Mouse (Mus musculus): ENCODE measurements around the gene Sytl4.
A peak's percentile ranks its signal among the peaks of the same experiment; 100 is the strongest.

The Sytl4 gene

DNA sequence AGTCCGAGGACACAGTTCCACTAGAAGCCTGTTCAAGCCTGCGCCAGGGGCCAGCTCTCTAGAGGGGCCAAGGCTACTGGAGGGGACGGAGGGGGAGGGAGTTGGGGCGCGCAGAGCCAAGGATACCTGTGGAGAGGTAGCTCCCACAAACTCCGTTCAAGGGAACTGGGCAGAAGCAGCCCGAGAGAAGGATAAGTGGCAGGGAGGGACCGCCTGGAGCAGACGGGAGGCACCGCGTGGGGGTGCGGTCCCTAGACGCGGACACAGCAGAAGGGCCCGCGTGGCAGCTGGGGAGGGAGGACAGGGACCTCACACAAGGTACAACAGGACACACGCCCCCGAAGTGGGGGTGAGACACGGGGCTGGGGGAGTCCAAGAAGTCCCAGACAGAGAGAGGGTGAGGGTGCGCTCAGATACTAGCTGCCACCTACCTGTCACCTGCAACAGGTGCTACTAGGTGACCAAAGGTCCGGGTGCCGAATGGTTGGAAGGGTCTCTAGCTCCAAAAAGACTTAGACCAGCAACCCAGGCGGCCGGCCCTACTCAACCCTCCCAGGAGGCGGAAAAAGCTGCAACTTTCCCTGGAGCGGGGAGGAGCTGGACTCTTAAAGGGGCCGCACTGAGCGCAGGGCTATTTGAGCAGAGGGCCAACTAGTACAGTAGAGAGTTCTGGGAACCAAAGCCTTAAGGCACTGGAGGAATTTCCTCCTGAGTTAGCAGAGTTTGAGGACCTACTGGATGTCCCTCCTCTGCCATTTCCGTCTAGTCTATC, at the start of gene Sytl4:
Sytl4 (minus strand) TSS at position 582 of the 772 bp plus-strand sequence.
- no peak for DNase-seq

- DNase-seq, result no peak
These were observed 39.1 kb upstream of the Sytl4 start for GRCm38 (mm10) chrX:134020664-134021063.

DNA sequence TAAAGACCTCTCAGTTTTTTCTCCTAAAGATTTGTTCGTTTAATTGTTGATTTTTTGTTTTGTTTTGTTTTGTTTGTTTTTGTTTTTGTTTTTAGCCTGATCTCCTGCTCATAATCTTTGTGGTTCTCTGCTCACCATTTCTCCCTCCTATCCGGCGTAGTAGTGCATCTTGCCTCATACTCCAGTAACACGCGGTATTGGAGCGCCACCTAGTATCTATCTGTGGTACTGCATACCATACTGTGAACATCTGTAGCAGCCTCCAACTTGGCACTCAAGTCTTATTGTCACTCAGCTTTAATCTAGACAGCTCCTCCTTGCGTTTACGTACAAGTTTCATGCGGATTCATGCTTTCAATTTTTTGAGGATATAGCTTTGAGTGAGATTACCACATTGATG, 37.4 kb upstream of the Sytl4 start:
- DNase-seq, result peak; percentile 50

- no peak for DNase-seq
These were observed 14.3 kb upstream of the Sytl4 start for GRCm38 (mm10) chrX:133995866-133996265.

- DNase-seq, result no peak
These were observed 17.0 kb downstream of the Sytl4 start for GRCm38 (mm10) chrX:133964615-133965014.

DNA sequence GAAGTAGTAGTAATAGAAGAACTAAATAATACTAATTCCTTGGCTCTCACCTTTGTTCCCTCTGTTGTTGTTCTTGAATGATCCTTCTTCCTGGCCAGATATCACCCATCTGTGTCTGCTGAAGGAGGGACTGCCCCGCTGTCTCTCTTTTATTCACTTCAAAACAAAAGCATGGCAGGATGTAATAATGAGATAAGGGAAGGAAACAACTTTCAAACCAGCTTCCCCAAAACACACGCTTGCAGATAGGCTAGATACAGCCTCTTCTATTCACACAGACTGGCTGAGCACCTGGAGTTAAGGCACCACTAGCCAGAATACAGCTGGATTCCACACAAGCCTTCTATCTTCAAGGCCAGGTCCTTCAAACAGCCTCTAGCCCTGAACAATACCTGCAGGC, 21.0 kb downstream of the Sytl4 start:
- no peak for DNase-seq

- DNase-seq, result no peak
These were observed 27.0 kb downstream of the Sytl4 start for GRCm38 (mm10) chrX:133954661-133955060.

DNA sequence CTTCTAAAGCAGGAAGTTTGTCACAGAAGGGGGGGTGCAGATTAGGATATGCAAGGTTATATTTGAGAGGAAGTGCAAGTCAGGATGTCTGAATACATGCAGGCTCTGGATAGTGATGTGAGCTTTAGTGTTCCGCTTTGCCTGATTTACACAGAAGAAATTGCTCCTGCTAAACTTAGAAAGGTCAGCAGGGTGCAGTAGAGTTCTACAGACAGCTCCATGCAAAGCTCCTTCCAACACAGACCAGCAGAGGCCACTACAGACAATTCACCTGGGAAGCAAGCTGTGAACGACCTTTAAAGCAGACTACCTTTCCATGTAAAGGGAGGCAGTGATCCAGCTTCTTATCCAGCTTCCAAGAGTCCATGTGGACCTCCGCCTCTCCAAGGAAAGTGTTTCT, 34.2 kb downstream of the Sytl4 start:
- peak; percentile 14 for DNase-seq

DNA sequence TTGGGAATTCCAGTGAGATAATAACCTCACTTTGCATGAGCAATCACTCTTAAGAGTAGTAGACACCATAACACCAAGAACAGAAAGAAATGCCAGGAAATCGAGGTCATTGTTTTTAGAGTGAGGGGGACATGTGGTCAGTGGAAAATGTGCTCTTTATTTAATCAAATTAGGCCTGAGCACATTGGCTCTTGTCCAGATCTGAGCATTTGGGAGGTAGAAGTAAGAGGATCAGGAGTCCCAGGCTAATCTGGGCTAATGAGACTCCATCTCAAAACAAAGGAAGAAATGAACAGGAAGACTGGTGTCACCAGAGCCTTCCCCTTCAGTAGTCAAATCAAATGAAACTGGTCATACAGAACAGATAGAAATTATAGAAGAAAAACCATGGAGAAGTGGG, 42.1 kb downstream of the Sytl4 start:
- no peak for DNase-seq

GRCm38 (mm10) chrX:133936605-133937225, 44.9 kb downstream of the Sytl4 start:
- no peak for DNase-seq

- peak; percentile 6 for DNase-seq
These were observed 50.2 kb downstream of the Sytl4 start for GRCm38 (mm10) chrX:133931302-133932013.

DNA sequence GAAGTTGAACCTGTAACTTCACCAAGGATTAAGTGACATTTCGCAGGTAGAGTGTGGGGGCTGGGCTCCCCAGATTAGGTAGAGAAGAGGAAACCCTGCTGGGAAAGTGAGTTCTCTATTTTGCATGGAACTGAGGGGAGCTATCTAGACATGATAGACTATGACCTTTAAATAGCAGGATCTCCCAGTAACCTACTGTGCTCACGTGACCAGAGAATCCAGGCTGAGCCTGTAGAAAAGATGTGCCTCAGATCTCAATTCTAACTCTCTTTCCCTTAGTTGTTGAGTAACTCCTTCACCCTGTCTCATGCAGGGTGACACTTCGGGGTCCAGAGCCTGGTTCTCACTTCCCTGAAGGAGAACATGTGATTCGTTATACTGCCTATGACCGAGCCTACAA, 54.9 kb downstream of the Sytl4 start:
- DNase-seq, result no peak

DNA sequence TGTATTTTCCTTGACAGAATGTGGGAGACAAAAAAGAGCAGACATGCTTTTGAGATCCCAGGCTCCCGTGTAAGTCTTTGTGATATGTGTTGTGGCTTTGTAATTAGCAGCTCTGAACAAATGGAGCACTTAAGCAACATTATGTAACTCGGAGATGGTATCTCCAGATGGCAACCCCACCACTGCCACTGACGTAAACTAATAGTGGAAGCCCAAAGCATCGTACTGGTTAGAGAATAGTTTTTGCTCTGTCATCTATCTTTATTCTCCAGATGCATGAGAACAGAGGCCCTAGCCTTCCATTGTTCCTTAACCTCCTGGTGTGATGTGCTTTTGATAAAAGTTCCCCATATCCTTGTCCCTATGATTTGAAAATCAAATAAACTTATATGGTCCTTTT, 60.4 kb downstream of the Sytl4 start:
- DNase-seq, result no peak

- DNase-seq, result no peak
These were observed 67.4 kb downstream of the Sytl4 start for GRCm38 (mm10) chrX:133914219-133914618.

- no peak for DNase-seq
These were observed 68.6 kb downstream of the Sytl4 start for GRCm38 (mm10) chrX:133913006-133913405.

GRCm38 (mm10) chrX:133911397-133912103, 70.1 kb downstream of the Sytl4 start:
- DNase-seq, result no peak

DNA sequence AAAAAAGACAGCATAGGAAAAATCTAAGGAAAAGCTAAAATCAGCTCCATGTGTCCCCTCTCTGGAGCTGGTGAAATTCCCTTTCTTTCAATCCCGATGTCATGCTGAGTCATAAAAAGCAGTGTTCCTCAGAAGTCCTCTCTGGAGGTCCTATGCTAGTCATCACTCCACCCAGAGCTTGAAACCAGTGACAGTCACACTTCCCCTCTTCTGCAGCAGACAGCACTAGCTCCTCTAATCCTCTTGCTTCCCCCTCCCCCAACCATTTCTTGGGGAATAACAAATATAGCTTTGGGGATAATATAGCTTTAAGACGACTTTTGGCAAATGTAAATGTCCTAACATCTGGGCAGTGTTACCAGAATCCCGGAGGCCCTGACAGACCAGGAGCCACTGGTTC, 73.4 kb downstream of the Sytl4 start, which contains the start of gene Srpx2:
Srpx2 (plus strand) TSS at position 166 of the 400 bp plus-strand sequence.
- DNase-seq, result no peak

DNA sequence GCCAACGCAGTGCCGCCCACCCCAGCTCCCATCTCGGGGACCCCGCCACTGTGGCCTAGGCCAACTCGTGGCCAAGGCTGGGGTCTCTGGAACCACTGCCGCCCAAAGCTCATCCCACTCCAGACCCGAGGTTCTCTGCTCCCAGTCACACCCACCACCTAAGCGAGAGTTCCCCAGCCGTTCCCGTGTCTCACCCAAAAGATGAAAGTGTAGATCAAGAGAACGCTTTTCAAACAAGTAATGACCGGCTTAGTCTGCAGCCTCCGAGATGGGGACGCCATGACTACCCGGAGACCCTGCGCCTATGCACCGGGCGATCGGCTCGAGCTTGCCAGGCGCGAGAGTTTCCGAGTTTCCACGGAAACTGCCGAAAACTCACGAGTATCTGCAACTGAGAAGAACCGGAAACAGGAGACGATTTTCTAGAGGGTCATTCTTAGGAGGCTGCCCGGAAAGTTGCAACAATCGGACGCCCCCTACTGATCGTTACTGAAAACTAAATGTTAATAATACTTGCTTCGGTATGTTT, 83.5 kb downstream of the Sytl4 start, which contains the start of gene Tspan6:
Tspan6 (minus strand) TSS at position 416 of the 529 bp plus-strand sequence.
- DNase-seq, result peak; percentile 78

DNA sequence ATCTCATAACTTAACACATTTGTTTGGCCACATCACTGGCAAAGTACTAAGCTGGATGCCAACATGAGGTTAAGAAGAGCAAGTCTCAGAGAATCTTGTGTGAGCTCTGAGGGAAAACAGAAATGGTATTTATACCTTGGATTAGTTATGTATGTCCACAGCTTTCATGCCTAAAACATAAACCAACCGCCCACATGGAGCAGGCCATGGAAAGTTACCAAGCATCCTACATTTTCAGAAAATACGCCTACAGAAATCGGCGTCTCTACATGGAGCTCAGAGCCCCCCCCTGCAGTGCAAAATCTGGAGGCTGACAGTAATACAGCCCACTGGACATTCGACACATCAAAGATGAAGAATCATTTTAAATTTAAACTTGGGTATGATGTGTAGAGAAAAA, 93.5 kb downstream of the Sytl4 start:
- DNase-seq, result no peak

- DNase-seq, result no peak
These were observed 94.3 kb downstream of the Sytl4 start for GRCm38 (mm10) chrX:133887308-133887707.
